Mouse (Mus musculus) heart, embryonic 16.5 days (tissue): ENCODE data around the gene Smim13. TPM values are rescaled to one million over a fixed set of nuclear protein-coding genes. Genes with fewer than 3 reads are reported as not detected.
"Not testable (repeated sequence)": the region's sequence is repeated elsewhere in the genome, so short reads cannot be mapped to it uniquely, and the experiment has no call there.

Experiments used
- ATAC-seq: fragments of 200-750 bp; cut with Nextera tagmentation; replicated peaks from 2 replicates; pipeline ENCODE4 v1.8.0; 2017; ENCODE audit warnings: moderate number of reproducible peaks; ENCODE audit not compliant: insufficient read depth, low FRiP score; ENCODE audit errors: extremely low read depth
- H3K27ac ChIP-seq: fragments of 300-500 bp; sonication (generic); 2 replicates; pipeline ENCODE4 v1.5.1; 2014; ENCODE audit warnings: mild to moderate bottlenecking, low read length, control low read depth, moderate library complexity
- H3K27me3 ChIP-seq: fragments of 300-500 bp; sonication (generic); 2 replicates; pipeline ENCODE4 v1.6.1; 2014; ENCODE audit warnings: low read length, mixed read lengths; ENCODE audit not compliant: control insufficient read depth, insufficient read depth
- H3K36me3 ChIP-seq: fragments of 300-500 bp; sonication (generic); 2 replicates; pipeline ENCODE4 v1.6.1; 2014; ENCODE audit not compliant: control insufficient read depth, insufficient read depth
- H3K4me1 ChIP-seq: fragments of 300-500 bp; sonication (generic); 2 replicates; pipeline ENCODE4 v1.6.1; 2014; ENCODE audit warnings: low read length, mixed read lengths; ENCODE audit not compliant: control insufficient read depth, insufficient read depth
- H3K4me2 ChIP-seq: fragments of 300-500 bp; sonication (generic); 2 replicates; pipeline ENCODE4 v1.6.1; 2014; ENCODE audit warnings: low read depth, mild to moderate bottlenecking, control low read depth, low read length
- H3K4me3 ChIP-seq: fragments of 300-500 bp; sonication (generic); 2 replicates; pipeline ENCODE4 v1.5.1; 2014; ENCODE audit warnings: mild to moderate bottlenecking, control low read depth, low read length
- H3K9ac ChIP-seq: fragments of 300-500 bp; sonication (generic); 2 replicates; pipeline ENCODE4 v1.6.1; 2014; ENCODE audit warnings: low read length, control low read depth
- H3K9me3 ChIP-seq: fragments of 300-500 bp; sonication (generic); replicated peaks from 2 replicates; pipeline ENCODE4 v1.6.1; 2016; ENCODE audit warnings: low read length; ENCODE audit not compliant: control insufficient read depth
- WGBS: fragments of 180-500 bp; shearing (Covaris S2); extraction: QIAGEN DNeasy Blood & Tissue Kit; methylation state at CpG from one replicate; pipeline ENCODE4 v1.1.7; 2014; 5-methylcytosine and 5-hydroxymethylcytosine counted together
- polyA plus RNA-seq: library from polyadenylated mRNA; unstranded; fragments of >200 nt; fragmentation: Nextera tagmentation; extraction: Ambion mirVana; gene quantifications from 2 replicates; pipeline ENCODE4 v1.2.1, GENCODE M21; 2015

The Smim13 gene
- 10.1 and 10.4 TPM in 2 replicates for polyA plus RNA-seq

GRCm38 (mm10) chr13:41249538-41250317 lies at the start of gene Smim13:
Smim13 (plus strand) TSS chr13:41249844.
- H3K4me1 ChIP-seq: peaks cover 12% of the 10 kb centered on the region
- under 1% methylated on average over 72 of the region's 78 CpGs for WGBS
- H3K27me3 ChIP-seq: no peaks in the 10 kb centered on the region
- peak within 1 kb of the TSS; percentile 91 for H3K9ac ChIP-seq
- no peaks in the 10 kb centered on the region for H3K36me3 ChIP-seq
- peak within 1 kb of the TSS; percentile 91 for H3K27ac ChIP-seq
- peak; percentile 97 for ATAC-seq
- peak within 1 kb of the TSS; percentile 91 for H3K4me2 ChIP-seq
- H3K9me3 ChIP-seq: no peaks in the 10 kb centered on the region
- peak within 1 kb of the TSS; percentile 89 for H3K4me3 ChIP-seq

- H3K4me2 ChIP-seq: no peak overlapping the region
- H3K4me1 ChIP-seq: no peaks in the 10 kb centered on the region
- WGBS: 63% methylated on average over 2 of the region's 2 CpGs
- H3K9me3 ChIP-seq: no peaks in the 10 kb centered on the region
- no peak overlapping the region for H3K9ac ChIP-seq
- no peaks in the 10 kb centered on the region for H3K27me3 ChIP-seq
- H3K27ac ChIP-seq: no peak overlapping the region
- no peak for ATAC-seq
- H3K4me3 ChIP-seq: no peak overlapping the region
- no peaks in the 10 kb centered on the region for H3K36me3 ChIP-seq
Measured at GRCm38 (mm10) chr13:41200861-41201260, 48.8 kb upstream of the Smim13 start.

- no peak for ATAC-seq
- Histone ChIP-seq H3K36me3 (no peaks in the 10 kb centered on the region), H3K4me1 (no peaks in the 10 kb centered on the region), H3K27ac (no peak overlapping the region), H3K27me3 (no peaks in the 10 kb centered on the region), H3K9me3 (no peaks in the 10 kb centered on the region), H3K4me3 (no peak overlapping the region), H3K4me2 (no peak overlapping the region), H3K9ac (no peak overlapping the region)
- 61% methylated on average over 7 of the region's 7 CpGs for WGBS
Measured at GRCm38 (mm10) chr13:41203289-41203688, 46.4 kb upstream of the Smim13 start.

GRCm38 (mm10) chr13:41203691-41204090 lies 46.0 kb upstream of the Smim13 start:
- H3K9me3 ChIP-seq: no peaks in the 10 kb centered on the region
- H3K9ac ChIP-seq: no peak overlapping the region
- no peak overlapping the region for H3K4me3 ChIP-seq
- H3K36me3 ChIP-seq: no peaks in the 10 kb centered on the region
- no peaks in the 10 kb centered on the region for H3K4me1 ChIP-seq
- H3K4me2 ChIP-seq: no peak overlapping the region
- no peak for ATAC-seq
- no peaks in the 10 kb centered on the region for H3K27me3 ChIP-seq
- no peak overlapping the region for H3K27ac ChIP-seq
- 53% methylated on average over 9 of the region's 9 CpGs for WGBS

GRCm38 (mm10) chr13:41205568-41205967 lies 44.1 kb upstream of the Smim13 start:
- ATAC-seq, H3K4me1 ChIP-seq, H3K27me3 ChIP-seq, H3K9me3 ChIP-seq, H3K9ac ChIP-seq, H3K4me2 ChIP-seq, H3K4me3 ChIP-seq, H3K36me3 ChIP-seq, H3K27ac ChIP-seq: not testable (repeated sequence)

GRCm38 (mm10) chr13:41206241-41206640 lies 43.4 kb upstream of the Smim13 start:
- H3K4me1 ChIP-seq: no peaks in the 10 kb centered on the region
- H3K27me3 ChIP-seq: no peaks in the 10 kb centered on the region
- H3K9me3 ChIP-seq: no peaks in the 10 kb centered on the region
- H3K4me3 ChIP-seq: no peak overlapping the region
- H3K36me3 ChIP-seq: no peaks in the 10 kb centered on the region
- H3K4me2 ChIP-seq: no peak overlapping the region
- 84% methylated on average over 5 of the region's 5 CpGs for WGBS
- no peak overlapping the region for H3K27ac ChIP-seq
- H3K9ac ChIP-seq: no peak overlapping the region
- ATAC-seq: no peak

GRCm38 (mm10) chr13:41211276-41211675 lies 38.4 kb upstream of the Smim13 start:
- WGBS: 67% methylated on average over 4 of the region's 4 CpGs
- Histone ChIP-seq H3K27me3 (no peaks in the 10 kb centered on the region), H3K9ac (no peak overlapping the region), H3K4me2 (no peak overlapping the region), H3K27ac (no peak overlapping the region), H3K9me3 (no peaks in the 10 kb centered on the region), H3K4me3 (no peak overlapping the region), H3K4me1 (no peaks in the 10 kb centered on the region), H3K36me3 (no peaks in the 10 kb centered on the region)
- ATAC-seq: no peak

GRCm38 (mm10) chr13:41212558-41213322 lies 36.9 kb upstream of the Smim13 start:
- no peak for ATAC-seq
- Histone ChIP-seq H3K9me3 (no peaks in the 10 kb centered on the region), H3K4me3 (no peak overlapping the region), H3K4me2 (no peak overlapping the region), H3K4me1 (no peaks in the 10 kb centered on the region), H3K9ac (no peak overlapping the region), H3K27me3 (no peaks in the 10 kb centered on the region), H3K27ac (no peak overlapping the region), H3K36me3 (no peaks in the 10 kb centered on the region)
- 59% methylated on average over 6 of the region's 6 CpGs for WGBS

- H3K4me1 ChIP-seq: no peaks in the 10 kb centered on the region
- 70% methylated on average over 6 of the region's 6 CpGs for WGBS
- no peak for ATAC-seq
- no peak overlapping the region for H3K9ac ChIP-seq
- peaks cover 2% of the 10 kb centered on the region for H3K9me3 ChIP-seq
- peaks cover 2% of the 10 kb centered on the region; the same call in 1 of the 2 replicates for H3K27me3 ChIP-seq
- H3K27ac ChIP-seq: no peak overlapping the region
- H3K4me3 ChIP-seq: no peak overlapping the region
- H3K4me2 ChIP-seq: no peak overlapping the region
- no peaks in the 10 kb centered on the region for H3K36me3 ChIP-seq
Measured at GRCm38 (mm10) chr13:41215669-41216068, 34.0 kb upstream of the Smim13 start.
